Mouse (Mus musculus): Measurements from ENCODE around the gene Fam57b.

DNA sequence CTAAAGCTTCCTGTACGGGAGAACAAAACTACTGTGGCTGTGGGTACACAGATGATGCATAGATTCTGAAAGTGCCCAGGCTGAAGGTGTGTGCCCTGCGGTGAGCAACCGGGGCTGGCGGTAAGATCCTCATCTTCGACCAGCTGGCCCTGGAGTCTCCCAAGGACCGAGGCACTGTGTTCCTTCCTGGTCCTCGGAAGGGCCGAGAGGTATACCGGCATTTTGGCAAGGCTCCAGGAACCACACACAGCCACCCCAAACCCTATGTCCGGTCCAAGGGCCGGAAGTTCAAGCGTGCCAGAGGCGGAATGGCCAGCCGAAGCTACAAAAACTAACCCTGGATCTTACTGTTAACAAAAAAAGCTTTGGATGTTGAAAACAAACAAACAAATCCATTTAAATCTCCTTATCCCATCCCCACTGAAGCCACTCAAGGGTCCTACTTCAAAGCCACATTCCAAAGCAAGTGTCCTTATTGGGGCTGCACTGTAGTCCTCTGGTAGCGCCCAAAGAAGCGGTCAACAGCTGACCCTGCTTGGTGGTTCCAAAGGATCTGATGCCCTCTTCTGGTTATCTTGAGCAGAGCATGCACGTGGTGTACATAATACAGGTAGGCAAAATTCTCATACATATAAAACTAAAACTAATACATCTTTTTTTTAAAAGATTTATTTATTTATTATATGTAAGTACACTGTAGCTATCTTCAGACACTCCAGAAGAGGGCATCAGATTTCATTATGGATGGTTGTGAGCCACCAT, 47.7 kb upstream of the Fam57b start:
- TF ChIP-seq CTCF (IDR thresholded peaks at IDR 0.05; ENCODE audit: control insufficient read depth, insufficient read depth, low read length) (peak; percentile 37; the same call in 1 of the 2 replicates), POLR2A (IDR thresholded peaks at IDR 0.05; ENCODE audit: borderline replicate concordance, control insufficient read depth, low read depth, low read length) (no peak)
